Mouse (Mus musculus): ENCODE results near the gene Gna12. TPM values are rescaled to one million over a fixed set of nuclear protein-coding genes. Genes with fewer than 3 reads are reported as not detected.

The Gna12 gene
- polyA plus RNA-seq, 1 experiment from 2014 or later, result 6.9 TPM

- H3K9me3 ChIP-seq (replicated peaks; ENCODE audit: control insufficient read depth, low read length), result no peaks in the 10 kb centered on the region
- ATAC-seq (ENCODE audit: insufficient read depth, low FRiP score), result no peak
- H3K27ac ChIP-seq (ENCODE audit: low read length), result no peak overlapping the region
- no peak overlapping the region for H3K9ac ChIP-seq (ENCODE audit: low read length)
- no peaks in the 10 kb centered on the region for H3K36me3 ChIP-seq (ENCODE audit: control insufficient read depth, insufficient read depth, low read length)
- peaks cover 22% of the 10 kb centered on the region for H3K4me1 ChIP-seq (ENCODE audit: control insufficient read depth, insufficient read depth, low read length)
- H3K4me3 ChIP-seq (replicated peaks; ENCODE audit: low read length), result no peak overlapping the region
- no peaks in the 10 kb centered on the region for H3K27me3 ChIP-seq (ENCODE audit: control insufficient read depth, insufficient read depth, low read length)
- H3K4me2 ChIP-seq (ENCODE audit: low read depth, low read length), result no peak overlapping the region
- WGBS, result 76% methylated on average over 4 of the region's 4 CpGs
These were observed 9.7 kb downstream of the Gna12 start for GRCm38 (mm10) chr5:140820539-140820938.

- Histone ChIP-seq H3K4me3 (replicated peaks; ENCODE audit: low read length) (no peak overlapping the region), H3K36me3 (ENCODE audit: control insufficient read depth, insufficient read depth, low read length) (no peaks in the 10 kb centered on the region), H3K4me1 (ENCODE audit: control insufficient read depth, insufficient read depth, low read length) (peaks cover 30% of the 10 kb centered on the region), H3K27me3 (ENCODE audit: control insufficient read depth, insufficient read depth, low read length) (no peaks in the 10 kb centered on the region), H3K27ac (ENCODE audit: low read length) (no peak overlapping the region), H3K9ac (ENCODE audit: low read length) (no peak overlapping the region), H3K9me3 (replicated peaks; ENCODE audit: control insufficient read depth, low read length) (no peaks in the 10 kb centered on the region), H3K4me2 (ENCODE audit: low read depth, low read length) (no peak overlapping the region)
- WGBS, result 57% methylated on average over 4 of the region's 4 CpGs
- ATAC-seq (ENCODE audit: insufficient read depth, low FRiP score), result no peak
These were observed 10.6 kb downstream of the Gna12 start for GRCm38 (mm10) chr5:140819594-140819993.

GRCm38 (mm10) chr5:140818482-140819076 is 11.7 kb downstream of the Gna12 start:
- Histone ChIP-seq H3K4me2 (ENCODE audit: low read depth, low read length) (no peak overlapping the region), H3K27me3 (ENCODE audit: control insufficient read depth, insufficient read depth, low read length) (no peaks in the 10 kb centered on the region), H3K4me1 (ENCODE audit: control insufficient read depth, insufficient read depth, low read length) (peaks cover 32% of the 10 kb centered on the region), H3K9ac (ENCODE audit: low read length) (no peak overlapping the region), H3K36me3 (ENCODE audit: control insufficient read depth, insufficient read depth, low read length) (no peaks in the 10 kb centered on the region), H3K27ac (ENCODE audit: low read length) (no peak overlapping the region), H3K4me3 (replicated peaks; ENCODE audit: low read length) (no peak overlapping the region), H3K9me3 (replicated peaks; ENCODE audit: control insufficient read depth, low read length) (no peaks in the 10 kb centered on the region)
- no peak for ATAC-seq (ENCODE audit: insufficient read depth, low FRiP score)
- WGBS, result 76% methylated on average over 5 of the region's 5 CpGs

GRCm38 (mm10) chr5:140816950-140817568 is 13.2 kb downstream of the Gna12 start:
- no peak for ATAC-seq (ENCODE audit: insufficient read depth, low FRiP score)
- H3K9ac ChIP-seq (ENCODE audit: low read length), result no peak overlapping the region
- H3K27ac ChIP-seq (ENCODE audit: low read length), result no peak overlapping the region
- 77% methylated on average over 6 of the region's 6 CpGs for WGBS
- H3K36me3 ChIP-seq (ENCODE audit: control insufficient read depth, insufficient read depth, low read length), result no peaks in the 10 kb centered on the region
- no peaks in the 10 kb centered on the region for H3K9me3 ChIP-seq (replicated peaks; ENCODE audit: control insufficient read depth, low read length)
- no peak overlapping the region for H3K4me2 ChIP-seq (ENCODE audit: low read depth, low read length)
- H3K4me3 ChIP-seq (replicated peaks; ENCODE audit: low read length), result no peak overlapping the region
- H3K27me3 ChIP-seq (ENCODE audit: control insufficient read depth, insufficient read depth, low read length), result no peaks in the 10 kb centered on the region
- peaks cover 46% of the 10 kb centered on the region for H3K4me1 ChIP-seq (ENCODE audit: control insufficient read depth, insufficient read depth, low read length)

- no peak overlapping the region for H3K4me3 ChIP-seq (replicated peaks; ENCODE audit: low read length)
- no peaks in the 10 kb centered on the region for H3K9me3 ChIP-seq (replicated peaks; ENCODE audit: control insufficient read depth, low read length)
- H3K27ac ChIP-seq (ENCODE audit: low read length), result no peak overlapping the region
- no peak for ATAC-seq (ENCODE audit: insufficient read depth, low FRiP score)
- peaks cover 48% of the 10 kb centered on the region for H3K4me1 ChIP-seq (ENCODE audit: control insufficient read depth, insufficient read depth, low read length)
- WGBS, result 82% methylated on average over 3 of the region's 3 CpGs
- no peak overlapping the region for H3K9ac ChIP-seq (ENCODE audit: low read length)
- H3K36me3 ChIP-seq (ENCODE audit: control insufficient read depth, insufficient read depth, low read length), result no peaks in the 10 kb centered on the region
- no peak overlapping the region for H3K4me2 ChIP-seq (ENCODE audit: low read depth, low read length)
- H3K27me3 ChIP-seq (ENCODE audit: control insufficient read depth, insufficient read depth, low read length), result no peaks in the 10 kb centered on the region
These were observed 14.2 kb downstream of the Gna12 start for GRCm38 (mm10) chr5:140816008-140816407.

GRCm38 (mm10) chr5:140815059-140815728 is 15.0 kb downstream of the Gna12 start:
- whole genome bisulfite sequencing, result 29% methylated on average over 9 of the region's 9 CpGs
- Histone ChIP-seq H3K27me3 (ENCODE audit: control insufficient read depth, insufficient read depth, low read length) (no peaks in the 10 kb centered on the region), H3K9ac (ENCODE audit: low read length) (no peak overlapping the region), H3K4me3 (replicated peaks; ENCODE audit: low read length) (no peak overlapping the region), H3K4me2 (ENCODE audit: low read depth, low read length) (no peak overlapping the region), H3K27ac (ENCODE audit: low read length) (peak overlapping the region; percentile 48; the same call in 1 of the 2 replicates), H3K9me3 (replicated peaks; ENCODE audit: control insufficient read depth, low read length) (no peaks in the 10 kb centered on the region), H3K4me1 (ENCODE audit: control insufficient read depth, insufficient read depth, low read length) (peaks cover 43% of the 10 kb centered on the region), H3K36me3 (ENCODE audit: control insufficient read depth, insufficient read depth, low read length) (no peaks in the 10 kb centered on the region)
- ATAC-seq (ENCODE audit: insufficient read depth, low FRiP score), result no peak

- Histone ChIP-seq H3K9me3 (replicated peaks; ENCODE audit: control insufficient read depth, low read length) (no peaks in the 10 kb centered on the region), H3K4me3 (replicated peaks; ENCODE audit: low read length) (no peak overlapping the region), H3K4me1 (ENCODE audit: control insufficient read depth, insufficient read depth, low read length) (peaks cover 43% of the 10 kb centered on the region), H3K4me2 (ENCODE audit: low read depth, low read length) (no peak overlapping the region), H3K36me3 (ENCODE audit: control insufficient read depth, insufficient read depth, low read length) (no peaks in the 10 kb centered on the region), H3K27me3 (ENCODE audit: control insufficient read depth, insufficient read depth, low read length) (no peaks in the 10 kb centered on the region), H3K9ac (ENCODE audit: low read length) (no peak overlapping the region), H3K27ac (ENCODE audit: low read length) (no peak overlapping the region)
- WGBS, result 85% methylated on average over 5 of the region's 5 CpGs
- ATAC-seq (ENCODE audit: insufficient read depth, low FRiP score), result no peak
These were observed 15.8 kb downstream of the Gna12 start for GRCm38 (mm10) chr5:140814403-140814802.

- WGBS, result 42% methylated on average over 4 of the region's 4 CpGs
- H3K27me3 ChIP-seq (ENCODE audit: control insufficient read depth, insufficient read depth, low read length), result no peaks in the 10 kb centered on the region
- no peak overlapping the region for H3K27ac ChIP-seq (ENCODE audit: low read length)
- H3K4me3 ChIP-seq (replicated peaks; ENCODE audit: low read length), result no peak overlapping the region
- no peak overlapping the region for H3K9ac ChIP-seq (ENCODE audit: low read length)
- H3K4me1 ChIP-seq (ENCODE audit: control insufficient read depth, insufficient read depth, low read length), result peaks cover 36% of the 10 kb centered on the region
- no peaks in the 10 kb centered on the region for H3K9me3 ChIP-seq (replicated peaks; ENCODE audit: control insufficient read depth, low read length)
- no peak for ATAC-seq (ENCODE audit: insufficient read depth, low FRiP score)
- H3K4me2 ChIP-seq (ENCODE audit: low read depth, low read length), result no peak overlapping the region
- no peaks in the 10 kb centered on the region for H3K36me3 ChIP-seq (ENCODE audit: control insufficient read depth, insufficient read depth, low read length)
These were observed 17.5 kb downstream of the Gna12 start for GRCm38 (mm10) chr5:140812699-140813098.

- ATAC-seq (ENCODE audit: insufficient read depth, low FRiP score), result peak; percentile 79
- Histone ChIP-seq H3K4me3 (replicated peaks; ENCODE audit: low read length) (no peak overlapping the region), H3K4me2 (ENCODE audit: low read depth, low read length) (no peak overlapping the region), H3K27me3 (ENCODE audit: control insufficient read depth, insufficient read depth, low read length) (no peaks in the 10 kb centered on the region), H3K4me1 (ENCODE audit: control insufficient read depth, insufficient read depth, low read length) (peaks cover 36% of the 10 kb centered on the region), H3K36me3 (ENCODE audit: control insufficient read depth, insufficient read depth, low read length) (no peaks in the 10 kb centered on the region), H3K9ac (ENCODE audit: low read length) (no peak overlapping the region), H3K9me3 (replicated peaks; ENCODE audit: control insufficient read depth, low read length) (no peaks in the 10 kb centered on the region), H3K27ac (ENCODE audit: low read length) (no peak overlapping the region)
- 59% methylated on average over 5 of the region's 5 CpGs for WGBS
These were observed 18.2 kb downstream of the Gna12 start for GRCm38 (mm10) chr5:140812063-140812462.
